Mouse (Mus musculus) hindbrain, embryonic 11.5 days (tissue): ENCODE data around the gene Fuom. TPM values are rescaled to one million over a fixed set of nuclear protein-coding genes. Genes with fewer than 3 reads are reported as not detected.

ENCODE experiments used
- ATAC-seq: fragments of 200-750 bp; cut with Nextera tagmentation; 2 replicates; pipeline ENCODE4 v1.8.0; 2017; ENCODE audit warnings: mild to moderate bottlenecking, moderate TSS enrichment, moderate library complexity; ENCODE audit not compliant: low FRiP score
- DNase-seq: peaks from one replicate; pipeline ENCODE4 v3.0.0-alpha.2; 2015; ENCODE audit warnings: low spot score
- H3K27ac ChIP-seq: fragments of 300-500 bp; sonication (generic); 2 replicates; pipeline ENCODE4 v1.5.1; 2014; ENCODE audit warnings: mild to moderate bottlenecking, low read depth, low read length
- H3K27me3 ChIP-seq: fragments of 300-500 bp; sonication (generic); 2 replicates; pipeline ENCODE4 v1.6.1; 2014; ENCODE audit warnings: mild to moderate bottlenecking, low read length, moderate library complexity, mixed read lengths; ENCODE audit not compliant: control insufficient read depth, insufficient read depth
- H3K36me3 ChIP-seq: fragments of 300-500 bp; sonication (generic); 2 replicates; pipeline ENCODE4 v1.6.1; 2014; ENCODE audit warnings: mild to moderate bottlenecking, low read length, moderate library complexity, mixed read lengths; ENCODE audit not compliant: control insufficient read depth, insufficient read depth
- H3K4me1 ChIP-seq: fragments of 300-500 bp; sonication (generic); replicated peaks from 2 replicates; pipeline ENCODE4 v1.6.1; 2014; ENCODE audit warnings: low read length, mixed read lengths; ENCODE audit not compliant: control insufficient read depth, insufficient read depth
- H3K4me2 ChIP-seq: fragments of 300-500 bp; sonication (generic); replicated peaks from 2 replicates; pipeline ENCODE4 v1.6.1; 2014; ENCODE audit warnings: mild to moderate bottlenecking, low read depth, low read length
- H3K4me3 ChIP-seq: fragments of 300-500 bp; sonication (generic); 2 replicates; pipeline ENCODE4 v1.5.1; 2014; ENCODE audit warnings: low read depth, low read length
- H3K9ac ChIP-seq: fragments of 300-500 bp; sonication (generic); 2 replicates; pipeline ENCODE4 v1.6.1; 2014; ENCODE audit warnings: low read depth, low read length
- H3K9me3 ChIP-seq: fragments of 300-500 bp; sonication (generic); 2 replicates; pipeline ENCODE4 v1.6.1; 2016; ENCODE audit warnings: low read length; ENCODE audit not compliant: control insufficient read depth
- WGBS: fragments of 180-500 bp; shearing (Covaris S2); extraction: QIAGEN DNeasy Blood & Tissue Kit; methylation state at CpG from one replicate; pipeline ENCODE4 v1.1.7; 2014; 5-methylcytosine and 5-hydroxymethylcytosine counted together
- polyA plus RNA-seq: library from polyadenylated mRNA; unstranded; fragments of >200 nt; fragmentation: Nextera tagmentation; extraction: Ambion mirVana; gene quantifications from 2 replicates; pipeline ENCODE4 v1.2.1, GENCODE M21; 2014

Fuom gene
- polyA plus RNA-seq, 1 experiment from 2014 or later: 17.7 TPM

DNA sequence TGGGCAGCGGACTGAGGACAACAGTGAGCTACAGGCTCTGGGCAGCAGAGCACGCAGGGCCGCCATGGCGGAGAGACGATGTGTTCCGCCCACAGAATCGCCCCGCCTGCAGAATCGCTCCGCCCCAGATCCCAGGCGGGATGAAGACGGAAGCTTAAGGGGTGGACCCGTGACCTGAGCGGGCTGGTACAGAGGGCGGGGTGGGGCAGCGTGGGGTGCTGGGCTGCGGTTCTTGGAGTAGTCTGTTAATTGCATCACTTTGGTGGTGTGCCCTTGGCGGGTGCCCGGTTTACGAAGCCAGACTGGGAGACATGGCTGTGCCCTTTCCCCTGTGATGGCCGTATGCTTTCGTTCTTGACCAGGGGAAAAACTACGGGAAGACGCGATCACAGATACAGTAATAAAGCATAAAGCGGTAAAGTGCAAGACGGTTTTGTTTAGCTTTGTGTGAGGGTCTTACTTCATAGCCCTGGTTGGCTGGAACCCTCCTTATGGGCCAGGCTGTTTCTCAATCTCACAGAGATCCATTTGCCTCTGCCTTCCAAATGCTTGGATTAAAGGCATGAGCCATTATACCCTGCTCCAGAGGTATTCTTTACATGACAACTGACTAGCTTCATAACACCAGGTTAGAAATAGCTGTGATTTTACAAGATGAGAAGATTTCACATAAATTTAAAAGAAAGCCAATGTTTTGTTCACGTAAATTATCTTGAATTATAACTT lies 14.3 kb upstream of the Fuom start, which contains the start of gene Echs1:
Gene Echs1, minus strand, starts transcription at position 148 of the 726 bp plus-strand sequence.
- H3K27me3 ChIP-seq: no peaks in the 10 kb centered on the region
- ATAC-seq (peak; percentile 95), DNase-seq (peak; percentile 85)
- peak within 1 kb of the TSS; percentile 75 for H3K4me3 ChIP-seq
- no peaks in the 10 kb centered on the region for H3K36me3 ChIP-seq
- peak within 1 kb of the TSS; percentile 61; the same call in 1 of the 2 replicates for H3K27ac ChIP-seq
- peak within 1 kb of the TSS; percentile 86 for H3K9ac ChIP-seq
- peak within 1 kb of the TSS; percentile 76 for H3K4me2 ChIP-seq
- H3K9me3 ChIP-seq: no peaks in the 10 kb centered on the region
- H3K4me1 ChIP-seq: no peaks in the 10 kb centered on the region
- WGBS: 4% methylated on average over 28 of the region's 28 CpGs

GRCm38 (mm10) chr7:140115583-140116328 lies 13.5 kb upstream of the Fuom start, which contains the start of gene Paox:
Gene Paox, plus strand, starts transcription at chr7:140115799.
- Histone ChIP-seq H3K9me3 (no peaks in the 10 kb centered on the region), H3K4me3 (peak within 1 kb of the TSS; percentile 75), H3K27ac (peak within 1 kb of the TSS; percentile 61; the same call in 1 of the 2 replicates), H3K27me3 (no peaks in the 10 kb centered on the region), H3K4me2 (peak within 1 kb of the TSS; percentile 76), H3K9ac (peak within 1 kb of the TSS; percentile 86), H3K4me1 (no peaks in the 10 kb centered on the region), H3K36me3 (no peaks in the 10 kb centered on the region)
- WGBS: 3% methylated on average over 23 of the region's 23 CpGs
- DNase-seq: peak; percentile 38
- peak; percentile 79 for ATAC-seq

DNA sequence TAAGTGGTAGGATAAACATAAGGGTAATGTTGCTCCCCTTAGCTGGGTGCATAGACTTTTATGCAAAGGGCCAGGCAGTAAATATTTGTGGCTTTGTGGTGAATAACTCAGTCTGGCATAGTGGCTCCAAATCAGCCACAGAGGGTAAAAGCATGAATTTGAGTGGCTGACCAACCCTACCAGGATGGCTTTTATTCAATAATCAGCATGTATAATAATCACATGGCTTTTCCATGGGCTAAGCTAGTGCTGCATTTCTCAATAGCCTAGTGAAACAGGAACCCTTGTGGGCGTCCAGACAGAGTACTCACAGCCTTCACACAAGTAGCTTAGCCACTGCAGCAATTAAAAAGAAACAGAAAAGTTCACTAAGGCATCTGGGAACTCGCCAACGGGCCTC lies 9.7 kb upstream of the Fuom start:
- H3K9ac ChIP-seq: no peak overlapping the region
- H3K36me3 ChIP-seq: peaks cover 10% of the 10 kb centered on the region
- no peaks in the 10 kb centered on the region for H3K9me3 ChIP-seq
- no peak overlapping the region for H3K4me3 ChIP-seq
- WGBS: 65% methylated on average over 3 of the region's 3 CpGs
- DNase-seq (no peak), ATAC-seq (no peak)
- no peak overlapping the region for H3K4me2 ChIP-seq
- H3K27ac ChIP-seq: no peak overlapping the region
- no peaks in the 10 kb centered on the region for H3K4me1 ChIP-seq
- no peaks in the 10 kb centered on the region for H3K27me3 ChIP-seq

DNA sequence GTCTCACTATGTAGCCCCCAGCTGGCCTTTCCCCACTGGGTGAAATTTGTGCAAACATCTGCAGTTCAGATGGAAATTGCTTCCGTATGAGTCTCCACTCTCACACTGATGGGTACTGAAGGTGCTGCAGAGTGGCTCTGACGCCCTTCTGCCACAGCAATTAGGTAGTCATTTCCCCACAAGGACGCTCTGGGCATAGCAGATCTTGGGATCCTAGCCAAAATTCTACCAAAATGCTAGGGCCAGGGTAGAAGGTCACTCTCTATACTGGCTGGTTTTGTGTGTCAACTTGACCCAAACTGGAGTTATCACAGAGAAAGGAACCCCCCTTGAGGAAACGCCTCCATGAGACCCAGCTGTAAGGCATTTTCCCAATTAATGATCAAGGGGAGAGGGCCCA lies 1.8 kb upstream of the Fuom start:
- 84% methylated on average over 4 of the region's 4 CpGs for WGBS
- no peak overlapping the region for H3K9ac ChIP-seq
- H3K27me3 ChIP-seq: no peaks in the 10 kb centered on the region
- no peak overlapping the region for H3K27ac ChIP-seq
- H3K36me3 ChIP-seq: peaks cover 3% of the 10 kb centered on the region; the same call in 1 of the 2 replicates
- H3K4me1 ChIP-seq: no peaks in the 10 kb centered on the region
- no peak for ATAC-seq
- DNase-seq: no peak
- no peak overlapping the region for H3K4me3 ChIP-seq
- H3K4me2 ChIP-seq: no peak overlapping the region
- no peaks in the 10 kb centered on the region for H3K9me3 ChIP-seq

DNA sequence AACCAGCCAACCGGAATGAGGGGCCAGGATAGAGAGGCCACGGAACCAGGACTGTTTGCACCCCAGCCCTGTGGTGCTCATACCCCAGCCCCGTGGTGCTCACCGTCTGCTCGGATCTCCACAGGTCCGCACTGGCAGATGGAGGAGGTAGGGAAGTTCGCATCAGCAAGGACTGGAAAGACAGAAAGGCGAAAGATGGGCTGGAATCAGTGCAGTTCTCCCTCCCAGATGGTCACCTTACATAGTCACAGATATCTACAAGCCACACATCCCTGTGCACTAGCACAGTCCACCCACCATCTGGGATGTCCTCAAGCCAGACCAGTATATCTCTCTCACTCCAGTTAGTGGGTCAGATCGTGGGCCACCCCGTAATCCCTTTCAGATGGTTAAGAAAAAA lies 743 bp downstream of the Fuom start:
- Histone ChIP-seq H3K4me1 (no peaks in the 10 kb centered on the region), H3K4me3 (peak overlapping the region; percentile 30; the same call in 1 of the 2 replicates), H3K36me3 (peaks cover 3% of the 10 kb centered on the region; the same call in 1 of the 2 replicates), H3K9me3 (no peaks in the 10 kb centered on the region), H3K4me2 (peak overlapping the region; percentile 83; the same call in 1 of the 2 replicates), H3K27me3 (no peaks in the 10 kb centered on the region), H3K27ac (no peak overlapping the region), H3K9ac (peak overlapping the region; percentile 59; the same call in 1 of the 2 replicates)
- no peak for DNase-seq
- ATAC-seq: no peak
- WGBS: 73% methylated on average over 10 of the region's 10 CpGs

DNA sequence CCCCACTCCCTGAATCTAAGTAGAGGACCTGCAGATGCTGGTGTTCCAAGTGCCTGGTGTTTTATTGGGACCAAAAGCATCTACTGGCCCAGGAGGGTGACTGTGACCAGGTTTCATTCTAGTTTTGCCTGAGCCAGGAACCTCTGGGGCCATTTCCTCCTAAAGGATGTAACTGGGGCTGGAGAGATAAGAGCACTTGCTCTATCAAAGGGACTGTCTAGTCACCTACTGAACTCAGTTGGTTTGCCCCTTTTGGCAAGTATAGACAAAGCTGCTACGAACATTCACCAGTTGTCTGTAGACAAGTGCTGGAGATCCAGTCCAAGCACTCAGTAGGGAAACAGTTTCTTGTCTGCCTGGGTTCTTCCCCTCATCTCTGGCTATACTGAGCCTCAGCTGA lies 3.8 kb downstream of the Fuom start:
- Histone ChIP-seq H3K4me1 (no peaks in the 10 kb centered on the region), H3K9ac (no peak overlapping the region), H3K4me3 (no peak overlapping the region), H3K36me3 (no peaks in the 10 kb centered on the region), H3K9me3 (no peaks in the 10 kb centered on the region), H3K4me2 (no peak overlapping the region), H3K27me3 (no peaks in the 10 kb centered on the region), H3K27ac (no peak overlapping the region)
- 84% methylated on average over 1 of the region's 1 CpGs for WGBS
- DNase-seq (no peak), ATAC-seq (no peak)

DNA sequence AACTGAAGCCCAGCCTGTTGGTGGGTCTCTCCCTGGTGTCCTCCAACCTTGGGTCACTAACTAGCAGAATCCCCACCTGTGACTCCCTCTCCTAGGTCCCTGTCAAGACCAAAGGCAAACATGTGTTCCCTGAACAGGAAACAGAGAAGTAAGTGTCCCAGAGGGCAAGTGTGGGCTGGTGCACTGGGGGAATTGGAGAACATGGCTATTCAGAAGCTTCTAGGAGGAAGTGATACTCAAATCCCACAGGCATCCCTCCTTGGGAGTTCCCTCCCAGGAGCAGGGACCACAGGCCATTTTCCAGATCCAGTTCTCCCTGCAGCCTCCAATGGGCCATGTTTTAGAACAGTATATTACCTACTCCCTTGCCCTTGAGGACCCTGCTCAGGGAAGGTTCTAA lies 6.2 kb downstream of the Fuom start:
- no peaks in the 10 kb centered on the region for H3K4me1 ChIP-seq
- DNase-seq: no peak
- H3K9ac ChIP-seq: no peak overlapping the region
- H3K27ac ChIP-seq: no peak overlapping the region
- no peaks in the 10 kb centered on the region for H3K9me3 ChIP-seq
- no peak overlapping the region for H3K4me3 ChIP-seq
- H3K27me3 ChIP-seq: no peaks in the 10 kb centered on the region
- H3K36me3 ChIP-seq: no peaks in the 10 kb centered on the region
- H3K4me2 ChIP-seq: no peak overlapping the region
- ATAC-seq: no peak

DNA sequence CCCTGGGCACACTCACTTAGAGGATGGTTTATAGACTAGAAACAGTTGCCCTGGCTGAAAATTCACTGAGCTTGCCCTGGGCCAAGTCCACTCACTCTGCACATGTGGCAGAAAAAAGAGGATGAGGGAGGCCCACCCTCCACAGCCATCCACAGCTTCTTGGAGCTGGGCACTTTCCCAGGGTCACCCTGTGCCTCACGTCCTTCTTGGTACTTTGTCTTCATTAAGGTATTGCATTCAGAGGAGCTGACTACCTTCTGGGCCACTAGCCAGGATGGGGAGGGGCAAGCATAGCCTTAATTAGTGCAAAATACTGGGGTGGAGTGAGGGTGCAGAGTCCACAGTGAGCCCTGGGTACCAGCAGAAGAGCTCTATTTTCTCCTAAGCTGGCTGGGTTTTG lies 6.7 kb downstream of the Fuom start:
- DNase-seq (no peak), ATAC-seq (no peak)
- 78% methylated on average over 1 of the region's 1 CpGs for WGBS
- Histone ChIP-seq H3K36me3 (no peaks in the 10 kb centered on the region), H3K4me2 (no peak overlapping the region), H3K4me3 (no peak overlapping the region), H3K27me3 (no peaks in the 10 kb centered on the region), H3K9ac (no peak overlapping the region), H3K9me3 (no peaks in the 10 kb centered on the region), H3K4me1 (no peaks in the 10 kb centered on the region), H3K27ac (no peak overlapping the region)
